Mouse (Mus musculus) forebrain, embryonic 15.5 days (tissue): Measurements from ENCODE around the gene Ccdc153. TPM values are rescaled to one million over a fixed set of nuclear protein-coding genes. Genes with fewer than 3 reads are reported as not detected.

Source experiments
- ATAC-seq: fragments of 200-750 bp; cut with Nextera tagmentation; replicated peaks from 2 replicates; pipeline ENCODE4 v1.8.0; 2017; ENCODE audit warnings: mild to moderate bottlenecking, moderate TSS enrichment, moderate library complexity
- H3K27ac ChIP-seq: fragments of 300-500 bp; sonication (generic); replicated peaks from 2 replicates; pipeline ENCODE4 v1.5.1; 2015; ENCODE audit warnings: mild to moderate bottlenecking, inconsistent platforms
- H3K27me3 ChIP-seq: fragments of 300-500 bp; sonication (generic); 2 replicates; pipeline ENCODE4 v1.6.1; 2015; ENCODE audit warnings: inconsistent platforms
- H3K36me3 ChIP-seq: fragments of 300-500 bp; sonication (generic); 2 replicates; pipeline ENCODE4 v1.6.1; 2015; ENCODE audit warnings: mild to moderate bottlenecking, inconsistent platforms
- H3K4me1 ChIP-seq: fragments of 300-500 bp; sonication (generic); 2 replicates; pipeline ENCODE4 v1.6.1; 2015; ENCODE audit warnings: inconsistent platforms
- H3K4me2 ChIP-seq: fragments of 300-500 bp; sonication (generic); replicated peaks from 2 replicates; pipeline ENCODE4 v1.6.1; 2015; ENCODE audit warnings: mild to moderate bottlenecking, inconsistent platforms
- H3K4me3 ChIP-seq: fragments of 300-500 bp; sonication (generic); 2 replicates; pipeline ENCODE4 v1.5.1; 2015; ENCODE audit warnings: mild to moderate bottlenecking, inconsistent platforms
- H3K9ac ChIP-seq: fragments of 300-500 bp; sonication (generic); replicated peaks from 2 replicates; pipeline ENCODE4 v1.6.1; 2015; ENCODE audit warnings: mild to moderate bottlenecking, inconsistent platforms
- H3K9me3 ChIP-seq: fragments of 300-500 bp; sonication (generic); 2 replicates; pipeline ENCODE4 v1.6.1; 2016; ENCODE audit warnings: inconsistent platforms
- whole genome bisulfite sequencing: fragments of 180-500 bp; shearing (Covaris S2); methylation state at CpG from one replicate; pipeline ENCODE4 v1.1.7; 2015; ENCODE audit warnings: mixed read lengths; 5-methylcytosine and 5-hydroxymethylcytosine counted together
- polyA plus RNA-seq: library from polyadenylated mRNA; unstranded; fragments of >200 nt; fragmentation: Nextera tagmentation; extraction: Ambion mirVana; gene quantifications from 2 replicates; pipeline ENCODE4 v1.2.1, GENCODE M21; 2015

The Ccdc153 gene
- polyA plus RNA-seq, 1 experiment from 2014 or later, result 0.32 TPM

DNA sequence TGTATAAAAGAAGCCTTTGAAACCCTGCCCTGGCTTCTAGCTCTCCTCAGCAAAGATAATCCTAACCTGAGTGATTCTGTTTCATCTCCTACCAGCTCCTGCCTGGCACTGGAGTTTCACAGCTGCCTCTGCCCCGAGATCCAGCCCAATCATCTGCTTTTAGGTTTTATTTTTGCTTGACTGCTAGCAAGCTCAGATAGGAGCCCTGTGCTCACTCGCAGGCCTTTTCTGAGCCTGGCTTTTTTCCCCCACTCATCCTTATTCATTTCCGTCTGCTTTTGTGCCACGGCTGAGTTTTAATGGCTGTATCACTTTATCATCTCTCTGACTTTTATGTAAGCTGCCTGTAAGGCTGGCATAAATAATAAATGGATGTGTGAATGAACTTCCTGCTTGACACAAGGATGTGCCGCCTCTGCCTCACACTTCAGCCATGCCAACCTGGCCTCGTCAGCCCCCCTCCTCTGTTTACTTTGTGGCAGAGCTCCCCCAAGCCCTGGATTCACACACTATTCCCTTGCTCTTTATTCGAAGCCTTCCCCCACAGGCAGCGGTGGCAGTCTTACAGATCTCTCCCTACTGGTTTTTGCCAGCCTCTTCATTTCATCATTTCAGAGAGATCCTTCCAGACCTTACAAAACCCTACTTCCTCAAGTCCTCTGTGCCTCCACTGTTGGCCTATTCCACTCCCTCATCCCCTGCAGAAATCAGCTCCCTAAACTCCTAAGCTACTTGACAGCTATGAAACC is 26.2 kb downstream of the Ccdc153 start:
- Histone ChIP-seq H3K9me3 (no peaks in the 10 kb centered on the region), H3K27ac (peak overlapping the region; percentile 27), H3K4me2 (peak overlapping the region; percentile 76; the same call in 1 of the 2 replicates), H3K27me3 (no peaks in the 10 kb centered on the region), H3K4me3 (no peak overlapping the region), H3K4me1 (peaks cover 19% of the 10 kb centered on the region), H3K9ac (no peak overlapping the region), H3K36me3 (no peaks in the 10 kb centered on the region)
- no peak for ATAC-seq
- WGBS, result 50% methylated on average over 8 of the region's 8 CpGs

DNA sequence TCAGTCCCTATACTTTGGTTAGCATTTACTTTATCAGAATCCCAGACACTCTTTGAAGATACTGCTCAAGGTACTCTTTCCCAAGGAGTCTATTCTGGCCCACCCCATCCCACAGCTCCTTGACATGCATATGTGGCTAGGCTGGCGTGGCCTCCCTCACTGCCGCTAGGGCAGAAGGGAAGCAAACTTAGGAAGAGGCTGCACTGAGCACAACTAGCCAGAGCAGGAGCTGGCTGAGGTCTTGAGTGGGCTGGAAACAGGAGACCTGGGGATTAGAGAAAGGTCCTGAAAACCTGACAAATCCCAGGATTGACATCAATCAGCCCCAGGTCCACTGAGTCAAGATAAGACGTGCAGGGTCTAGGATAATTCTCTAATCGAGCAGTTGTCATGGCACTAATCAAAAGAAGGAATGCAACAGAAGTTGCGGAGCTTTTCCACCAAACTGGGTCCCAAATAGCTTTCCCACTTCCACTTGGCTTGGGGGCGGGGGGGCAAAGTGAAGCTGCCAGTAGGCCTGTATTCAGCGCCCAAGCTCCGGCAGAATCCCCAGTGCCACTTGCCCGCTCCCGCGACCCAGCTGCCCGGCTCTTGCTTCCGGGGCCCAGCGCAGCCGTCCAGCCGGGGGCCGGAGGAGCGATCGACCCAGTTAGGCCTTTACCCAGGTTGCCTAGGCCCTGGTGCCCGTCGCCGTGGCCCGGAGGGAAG is 27.0 kb downstream of the Ccdc153 start:
- H3K9me3 ChIP-seq, result no peaks in the 10 kb centered on the region
- H3K36me3 ChIP-seq, result no peaks in the 10 kb centered on the region
- ATAC-seq, result peak; percentile 45
- H3K27ac ChIP-seq, result peak overlapping the region; percentile 72
- WGBS, result 5% methylated on average over 22 of the region's 23 CpGs
- H3K4me3 ChIP-seq, result peak overlapping the region; percentile 45
- peak overlapping the region; percentile 76 for H3K4me2 ChIP-seq
- no peaks in the 10 kb centered on the region for H3K27me3 ChIP-seq
- peaks cover 19% of the 10 kb centered on the region for H3K4me1 ChIP-seq
- peak overlapping the region; percentile 69 for H3K9ac ChIP-seq

DNA sequence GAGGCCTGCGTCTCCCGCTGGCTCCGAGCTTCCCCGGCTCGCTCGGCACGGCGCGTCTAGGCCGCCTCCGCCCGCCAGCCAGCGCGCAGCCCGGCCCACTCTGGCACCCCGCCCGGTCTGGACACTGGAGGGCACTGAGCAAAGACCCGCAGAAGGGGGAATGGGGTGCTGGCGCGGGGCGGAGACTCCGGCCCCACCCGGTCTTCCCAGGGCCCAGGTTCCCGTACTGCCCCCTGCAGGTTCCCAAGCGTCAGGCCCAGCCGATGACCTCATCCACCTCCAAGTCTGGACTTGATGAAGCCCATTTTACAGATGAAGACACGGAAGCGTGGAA is 27.5 kb downstream of the Ccdc153 start:
- peak overlapping the region; percentile 69 for H3K9ac ChIP-seq
- H3K36me3 ChIP-seq, result no peaks in the 10 kb centered on the region
- H3K27ac ChIP-seq, result peak overlapping the region; percentile 72
- H3K4me3 ChIP-seq, result peak overlapping the region; percentile 45
- H3K27me3 ChIP-seq, result no peaks in the 10 kb centered on the region
- H3K4me1 ChIP-seq, result peaks cover 19% of the 10 kb centered on the region
- H3K9me3 ChIP-seq, result no peaks in the 10 kb centered on the region
- H3K4me2 ChIP-seq, result peak overlapping the region; percentile 76
- peak; percentile 86 for ATAC-seq
- 5% methylated on average over 27 of the region's 28 CpGs for WGBS

DNA sequence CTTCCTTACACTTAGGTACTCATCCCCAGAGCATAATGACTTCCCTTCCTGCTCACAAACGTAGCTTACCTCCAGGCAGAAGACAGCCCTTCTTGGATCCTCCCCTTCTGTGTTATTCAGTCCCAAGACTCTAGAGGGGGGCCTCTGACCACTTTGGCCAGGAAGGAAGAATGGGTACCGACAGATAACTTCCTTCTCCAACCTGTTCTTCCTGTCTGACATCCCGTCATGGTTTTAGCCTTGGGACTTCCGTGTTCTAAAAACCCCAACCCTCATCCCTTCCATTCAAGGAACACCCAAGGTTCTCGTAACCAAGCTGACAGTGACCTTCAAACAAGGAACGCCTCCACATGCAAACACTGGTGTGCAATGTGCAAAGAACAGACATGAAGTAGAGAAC is 28.0 kb downstream of the Ccdc153 start, which contains the start of gene Nlrx1:
Nlrx1 (minus strand) TSS at position 168 of the 400 bp plus-strand sequence.
- WGBS, result 90% methylated on average over 6 of the region's 6 CpGs
- no peak for ATAC-seq
- peaks cover 3% of the 10 kb centered on the region; the same call in 1 of the 2 replicates for H3K36me3 ChIP-seq

DNA sequence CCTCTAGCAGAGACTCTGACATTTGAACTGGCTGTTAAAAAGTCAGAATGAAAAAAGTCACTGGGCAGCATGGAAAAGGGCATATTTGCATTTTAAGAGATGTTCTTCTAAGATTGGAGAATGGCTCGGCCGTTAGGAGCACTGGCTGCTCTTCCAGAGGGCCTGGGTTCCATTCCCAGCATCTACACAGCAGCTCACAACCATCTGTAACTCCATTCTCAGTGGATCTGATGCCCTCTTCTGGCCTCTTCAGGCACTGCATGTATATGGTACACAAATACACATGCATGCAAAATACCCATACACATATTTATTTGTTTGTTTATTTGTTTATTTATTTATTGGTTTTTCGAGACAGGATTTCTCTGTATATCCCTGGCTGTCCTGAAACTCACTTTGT is 28.6 kb downstream of the Ccdc153 start:
- no peak for ATAC-seq
- Histone ChIP-seq H3K9me3 (no peaks in the 10 kb centered on the region), H3K4me1 (peaks cover 19% of the 10 kb centered on the region)

More for the DNA sequence above, 28.0 kb downstream of the Ccdc153 start, which contains the start of gene Nlrx1:
- H3K9me3 ChIP-seq, result no peaks in the 10 kb centered on the region
- peak within 1 kb of the TSS; percentile 76 for H3K4me2 ChIP-seq
- peaks cover 19% of the 10 kb centered on the region for H3K4me1 ChIP-seq
- no peaks in the 10 kb centered on the region for H3K27me3 ChIP-seq
- H3K27ac ChIP-seq, result peak within 1 kb of the TSS; percentile 72
- peak within 1 kb of the TSS; percentile 45 for H3K4me3 ChIP-seq
- H3K9ac ChIP-seq, result peak within 1 kb of the TSS; percentile 69

DNA sequence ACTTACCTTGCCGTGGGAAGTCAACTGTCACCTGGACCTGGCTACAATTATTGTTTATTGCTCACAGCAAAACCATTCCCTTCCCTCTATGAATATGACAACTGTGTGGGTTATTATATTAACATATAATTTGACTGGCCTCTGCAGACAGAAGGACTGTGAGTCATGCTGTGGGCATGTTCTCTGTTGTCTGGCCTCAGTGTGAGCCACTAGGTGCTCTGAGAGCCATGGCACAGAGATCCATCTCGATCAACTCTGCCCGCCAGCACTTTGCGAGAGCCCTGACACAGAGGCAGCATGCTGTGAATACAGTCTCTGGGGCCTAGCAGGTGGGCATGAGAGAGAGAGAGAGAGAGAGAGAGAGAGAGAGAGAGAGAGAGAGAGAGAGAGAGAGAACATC is 29.5 kb downstream of the Ccdc153 start:
- no peak for ATAC-seq
- WGBS, result 85% methylated on average over 4 of the region's 4 CpGs

More for the DNA sequence above, 28.6 kb downstream of the Ccdc153 start:
- no peak overlapping the region for H3K27ac ChIP-seq
- peaks cover 8% of the 10 kb centered on the region; the same call in 1 of the 2 replicates for H3K36me3 ChIP-seq
- no peak overlapping the region for H3K9ac ChIP-seq
- WGBS, result 91% methylated on average over 3 of the region's 3 CpGs
- H3K4me2 ChIP-seq, result no peak overlapping the region
- no peaks in the 10 kb centered on the region for H3K27me3 ChIP-seq
- H3K4me3 ChIP-seq, result no peak overlapping the region

DNA sequence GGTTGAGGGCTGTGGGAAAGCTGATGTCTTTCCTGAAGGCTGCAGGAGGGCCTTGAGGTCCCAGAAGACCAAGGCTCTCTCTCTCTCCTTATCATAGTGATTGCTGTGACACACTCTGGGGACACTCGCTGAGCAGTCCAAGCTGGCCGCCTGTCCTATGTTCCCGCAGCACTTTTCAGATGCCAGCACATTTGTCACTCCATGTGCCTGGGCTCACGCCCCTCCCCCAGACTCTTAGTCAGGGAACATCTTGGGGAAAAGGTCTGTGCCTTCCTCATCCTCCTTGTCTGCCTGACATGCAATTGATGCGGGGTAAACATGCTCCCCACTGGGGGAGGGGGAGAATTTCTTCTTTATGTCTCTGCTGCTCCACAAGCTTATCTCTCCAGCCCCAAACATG is 42.7 kb downstream of the Ccdc153 start:
- Histone ChIP-seq H3K9me3 (no peaks in the 10 kb centered on the region), H3K4me1 (peaks cover 12% of the 10 kb centered on the region), H3K27ac (no peak overlapping the region), H3K4me3 (no peak overlapping the region), H3K27me3 (no peaks in the 10 kb centered on the region), H3K36me3 (peaks cover 25% of the 10 kb centered on the region; the same call in 1 of the 2 replicates), H3K4me2 (no peak overlapping the region), H3K9ac (no peak overlapping the region)
- WGBS, result 80% methylated on average over 5 of the region's 5 CpGs
- ATAC-seq, result no peak

More for the DNA sequence above, 29.5 kb downstream of the Ccdc153 start:
- no peaks in the 10 kb centered on the region for H3K27me3 ChIP-seq
- no peak overlapping the region for H3K9ac ChIP-seq
- no peak overlapping the region for H3K4me2 ChIP-seq
- H3K4me3 ChIP-seq, result no peak overlapping the region
- H3K9me3 ChIP-seq, result no peaks in the 10 kb centered on the region
- peaks cover 15% of the 10 kb centered on the region for H3K36me3 ChIP-seq
- H3K27ac ChIP-seq, result no peak overlapping the region
- peaks cover 19% of the 10 kb centered on the region for H3K4me1 ChIP-seq

DNA sequence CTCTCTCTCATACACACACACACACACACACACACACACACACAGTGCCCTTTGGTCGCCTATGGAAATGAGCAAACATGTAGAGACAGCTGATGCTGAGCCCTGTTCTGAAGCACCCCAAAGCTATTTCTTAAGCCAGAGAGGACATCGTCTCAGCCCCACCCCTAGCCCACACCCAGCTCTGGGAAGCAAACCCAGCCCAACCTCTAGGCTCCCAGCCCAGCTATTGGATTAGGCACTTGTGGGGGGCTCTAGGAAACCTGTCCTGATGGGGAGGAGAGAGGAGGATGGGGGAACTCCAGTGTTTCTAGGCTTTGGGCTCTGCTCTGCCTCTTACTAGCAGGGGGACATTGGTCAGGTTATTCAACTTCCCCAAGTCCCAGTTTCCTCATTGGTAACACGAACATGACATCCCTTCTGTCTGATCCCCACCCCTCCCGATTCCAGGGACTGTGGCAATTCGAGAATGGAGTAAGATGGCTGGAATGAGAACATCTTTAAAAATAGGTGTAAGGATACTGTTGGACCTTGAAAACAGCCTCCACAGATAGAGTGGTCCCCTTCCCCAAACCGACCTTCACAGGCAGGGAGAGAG is 45.9 kb downstream of the Ccdc153 start:
- Histone ChIP-seq H3K27ac (no peak overlapping the region), H3K27me3 (no peaks in the 10 kb centered on the region), H3K4me3 (peak overlapping the region; percentile 62), H3K9me3 (no peaks in the 10 kb centered on the region), H3K4me2 (peak overlapping the region; percentile 95), H3K36me3 (peaks cover 7% of the 10 kb centered on the region), H3K9ac (no peak overlapping the region; the same call in 1 of the 2 replicates), H3K4me1 (peaks cover 23% of the 10 kb centered on the region)
- WGBS, result 9% methylated on average over 6 of the region's 6 CpGs
- ATAC-seq, result no peak

DNA sequence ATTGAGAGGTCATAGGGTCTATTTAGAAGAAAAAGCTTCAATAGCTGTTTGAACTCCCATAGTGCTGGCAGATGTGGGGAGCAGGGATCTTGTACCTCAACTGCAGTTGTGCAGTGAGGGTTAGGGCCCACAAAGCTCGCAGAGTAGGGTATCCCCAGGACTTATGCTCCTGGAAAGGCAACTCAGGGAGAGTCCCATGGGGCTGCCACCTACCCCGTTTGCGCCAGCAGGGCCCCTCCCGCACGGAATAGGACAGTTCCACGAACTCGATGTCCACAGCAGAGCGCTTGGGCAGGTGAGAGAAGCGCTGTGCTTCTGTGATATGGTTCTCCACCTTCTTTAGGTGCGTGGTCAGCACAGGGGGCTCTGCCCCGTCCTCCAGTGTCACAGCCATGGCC is 46.5 kb downstream of the Ccdc153 start:
- Histone ChIP-seq H3K4me2 (peak overlapping the region; percentile 95), H3K36me3 (peaks cover 10% of the 10 kb centered on the region; the same call in 1 of the 2 replicates), H3K27ac (peak overlapping the region; percentile 43), H3K4me1 (peaks cover 23% of the 10 kb centered on the region), H3K4me3 (peak overlapping the region; percentile 62), H3K9ac (peak overlapping the region; percentile 86), H3K27me3 (no peaks in the 10 kb centered on the region), H3K9me3 (no peaks in the 10 kb centered on the region)
- no peak for ATAC-seq
- 5% methylated on average over 11 of the region's 11 CpGs for WGBS

DNA sequence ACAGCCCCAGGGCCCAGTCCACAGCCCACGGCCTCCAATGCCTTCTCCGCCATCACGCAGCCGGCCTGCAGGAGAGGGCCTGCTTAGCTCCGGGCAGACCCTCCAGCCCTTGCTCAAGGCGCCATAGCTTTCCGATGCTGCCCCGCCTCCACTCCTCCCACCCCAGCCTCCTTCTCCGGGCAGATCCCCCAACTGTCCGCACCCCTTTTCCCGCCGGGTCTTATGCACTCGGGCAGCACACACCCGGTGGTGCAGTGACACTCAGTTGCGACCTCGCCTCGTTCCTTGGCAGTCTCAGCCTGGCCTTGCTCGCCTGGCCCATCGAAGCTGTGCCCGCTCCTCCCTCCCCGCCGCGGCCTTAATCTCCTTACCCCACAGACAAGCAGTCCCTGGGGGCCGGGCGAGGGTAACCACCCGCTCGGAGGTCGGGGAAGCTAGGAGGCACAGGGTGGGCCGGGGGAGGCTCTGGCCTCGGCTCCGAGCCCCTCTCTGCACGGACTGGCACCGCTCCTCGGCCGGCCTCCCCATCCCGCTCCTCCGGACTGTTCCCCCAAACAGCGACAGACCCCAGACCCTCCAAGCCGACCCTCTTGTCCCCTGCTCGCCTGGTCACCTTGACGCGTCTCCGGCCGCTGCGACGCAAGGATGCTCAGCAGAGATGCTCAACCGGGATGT is 47.1 kb downstream of the Ccdc153 start:
- ATAC-seq, result peak; percentile 66

DNA sequence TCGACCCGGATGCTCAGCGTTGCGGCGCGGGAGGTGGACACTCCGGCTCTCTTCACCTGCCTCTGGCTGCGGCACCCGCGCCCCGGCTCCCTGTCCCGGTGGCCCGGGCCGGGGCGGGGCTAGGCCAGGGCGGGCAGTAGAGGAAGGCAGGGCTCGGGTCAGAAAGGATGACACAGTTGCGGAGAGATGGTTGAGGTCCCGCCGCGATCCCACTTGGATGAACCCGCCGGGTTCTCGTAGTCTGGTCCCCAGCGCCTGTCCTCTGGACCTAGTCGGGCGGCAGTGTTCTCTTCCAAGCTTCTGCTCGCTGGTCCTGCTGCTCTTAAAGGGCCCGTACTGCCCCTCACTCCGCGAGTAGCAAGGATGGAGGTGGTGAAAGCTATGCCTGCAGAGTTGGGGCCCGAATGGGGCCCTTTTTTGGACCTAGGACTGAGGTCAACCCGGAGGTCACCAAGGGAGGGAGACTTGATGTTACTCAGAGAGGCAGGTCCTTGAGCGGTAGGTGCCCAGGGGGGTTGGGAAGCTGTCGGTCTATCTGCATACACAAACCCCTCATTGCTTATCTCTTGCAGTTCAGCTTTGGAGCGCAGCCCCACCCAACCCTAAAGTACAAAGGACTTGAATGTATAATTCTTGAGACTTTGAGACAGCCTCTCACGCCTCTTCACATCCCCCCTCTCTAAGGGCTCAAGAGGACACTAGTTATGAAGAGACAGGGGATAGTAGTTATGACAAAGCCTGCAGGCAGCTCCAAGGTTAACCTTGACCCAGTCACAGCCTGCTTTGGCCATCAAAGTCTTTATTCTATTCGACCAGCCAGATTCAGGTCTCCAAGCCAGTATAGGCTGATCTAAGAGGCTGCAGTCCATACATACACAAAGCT is 47.8 kb downstream of the Ccdc153 start, which contains the start of gene Abcg4:
Abcg4 (minus strand) TSS at position 540 of the 883 bp plus-strand sequence.
- peak; percentile 62 for ATAC-seq
- Histone ChIP-seq H3K36me3 (peaks cover 20% of the 10 kb centered on the region), H3K27ac (peak within 1 kb of the TSS; percentile 43), H3K4me3 (peak within 1 kb of the TSS; percentile 62), H3K9me3 (no peaks in the 10 kb centered on the region), H3K4me2 (peak within 1 kb of the TSS; percentile 95), H3K4me1 (peaks cover 23% of the 10 kb centered on the region), H3K27me3 (no peaks in the 10 kb centered on the region), H3K9ac (peak within 1 kb of the TSS; percentile 86)
- WGBS, result under 1% methylated on average over 38 of the region's 38 CpGs

More for the DNA sequence above, 47.1 kb downstream of the Ccdc153 start:
- Histone ChIP-seq H3K9me3 (no peaks in the 10 kb centered on the region), H3K27ac (peak overlapping the region; percentile 43), H3K4me3 (peak overlapping the region; percentile 62), H3K9ac (peak overlapping the region; percentile 86), H3K4me2 (peak overlapping the region; percentile 95), H3K4me1 (peaks cover 23% of the 10 kb centered on the region), H3K27me3 (no peaks in the 10 kb centered on the region), H3K36me3 (peaks cover 14% of the 10 kb centered on the region)
- 1% methylated on average over 47 of the region's 47 CpGs for WGBS
